Mouse (Mus musculus): Measurements from ENCODE around the gene Eno1.
"Not testable (repeated sequence)": the region's sequence is repeated elsewhere in the genome, so short reads cannot be mapped to it uniquely, and the experiment has no call there.

Eno1 gene

DNA sequence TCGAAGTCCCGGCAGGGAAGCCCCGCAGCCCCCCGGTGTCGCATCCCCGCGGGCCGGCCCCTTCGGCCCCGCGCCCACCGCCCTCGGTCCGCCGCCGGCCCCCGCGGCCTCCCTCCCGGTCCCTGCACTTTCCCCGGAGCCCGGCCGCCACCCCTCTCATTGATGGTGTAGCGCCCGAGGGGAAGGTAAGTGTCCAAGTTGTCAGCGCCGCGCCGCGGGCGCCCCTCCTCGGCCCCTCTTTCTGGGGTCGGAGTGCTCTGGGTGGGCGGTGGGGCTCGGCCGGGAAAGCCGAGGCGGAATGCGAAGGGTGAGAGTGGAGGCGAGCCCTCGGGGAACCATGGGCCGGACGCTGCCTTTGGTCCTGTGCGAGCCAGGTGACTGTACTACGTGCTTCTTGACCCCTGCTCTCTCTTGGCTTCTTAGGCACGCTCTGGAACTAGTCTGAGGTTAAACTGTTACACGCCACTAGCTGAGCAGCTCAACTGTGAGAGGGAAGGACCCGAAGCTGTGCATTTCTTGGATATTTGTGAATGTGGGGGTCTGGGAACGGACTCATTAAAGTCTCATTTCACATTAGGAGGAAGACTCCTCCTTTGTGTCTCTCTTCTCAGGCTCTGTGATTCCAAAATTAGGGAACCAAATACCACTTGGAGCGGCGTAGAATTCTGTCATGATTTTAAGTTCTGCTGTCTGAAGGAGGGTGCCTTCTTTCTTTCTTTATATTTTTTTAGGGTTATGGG, 45.5 kb downstream of the Eno1 start:
- peak; percentile 80 to 86 for DNase-seq

DNA sequence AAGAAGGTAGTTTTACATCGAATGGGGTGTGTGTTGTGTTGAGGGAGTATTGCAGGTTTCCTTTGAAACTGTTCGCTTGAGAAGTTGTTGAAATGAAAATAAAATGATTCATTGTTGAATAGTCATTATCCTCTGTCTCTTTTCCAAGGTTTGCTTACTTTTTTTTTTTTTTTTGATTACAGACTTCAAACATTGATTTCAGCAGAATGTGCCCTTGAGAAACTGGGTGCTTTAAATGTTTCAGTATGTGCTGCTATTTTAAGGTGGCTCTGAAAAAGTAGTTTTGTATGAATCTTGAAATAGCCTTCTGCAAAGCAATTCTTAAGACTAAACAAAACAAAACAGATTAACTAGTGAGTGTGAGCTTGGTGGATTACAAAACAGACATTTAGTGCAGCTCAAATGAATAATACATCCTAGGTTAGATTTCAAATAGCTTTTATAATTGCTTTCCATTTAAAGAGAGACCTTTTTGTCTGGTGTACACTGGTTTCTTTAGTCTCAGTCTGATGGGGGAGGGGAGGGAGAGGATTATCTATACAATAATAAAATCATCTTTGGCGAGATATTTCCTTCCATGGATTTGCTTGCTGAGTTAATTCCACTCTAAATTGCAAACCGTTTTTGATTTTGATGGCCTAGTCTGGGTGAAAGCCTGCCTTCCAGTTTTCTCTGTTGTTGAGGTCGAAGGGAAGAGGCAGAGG, 46.3 kb downstream of the Eno1 start:
- DNase-seq, result no peak

DNA sequence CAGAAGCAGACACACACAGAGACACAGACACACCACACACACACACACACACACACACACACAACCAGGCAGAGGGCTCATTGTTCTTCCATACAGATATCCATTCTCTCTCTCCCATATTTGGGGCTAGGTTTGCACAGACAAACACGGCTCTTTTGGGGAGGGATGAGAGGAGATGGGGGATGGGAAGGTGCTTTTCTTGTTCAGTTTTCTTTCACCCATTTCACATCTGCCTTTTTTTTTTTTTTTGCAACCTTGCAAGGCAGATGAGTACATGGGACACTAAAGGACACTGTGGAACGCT, 46.8 kb downstream of the Eno1 start:
- no peak for DNase-seq

DNA sequence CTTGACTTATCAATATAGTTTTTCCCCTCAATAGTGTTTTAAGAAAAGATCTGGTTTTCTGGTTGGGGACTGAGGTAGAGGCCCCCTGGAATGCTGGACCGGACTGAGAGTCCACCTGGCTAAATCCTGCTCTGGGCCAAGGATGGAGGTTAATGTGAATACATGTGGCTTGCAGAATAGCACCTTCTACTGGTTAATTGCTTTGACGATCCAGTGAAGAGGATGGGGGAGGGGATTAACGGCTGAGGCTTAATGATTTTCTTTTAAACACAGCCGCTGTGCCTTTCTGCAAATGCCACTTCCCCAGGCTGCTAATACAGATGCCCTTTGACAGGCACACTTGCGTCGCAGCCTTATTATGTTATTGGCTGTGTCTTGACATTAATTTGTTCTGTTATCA, 47.5 kb downstream of the Eno1 start:
- peak; percentile 71 to 86 for DNase-seq

DNA sequence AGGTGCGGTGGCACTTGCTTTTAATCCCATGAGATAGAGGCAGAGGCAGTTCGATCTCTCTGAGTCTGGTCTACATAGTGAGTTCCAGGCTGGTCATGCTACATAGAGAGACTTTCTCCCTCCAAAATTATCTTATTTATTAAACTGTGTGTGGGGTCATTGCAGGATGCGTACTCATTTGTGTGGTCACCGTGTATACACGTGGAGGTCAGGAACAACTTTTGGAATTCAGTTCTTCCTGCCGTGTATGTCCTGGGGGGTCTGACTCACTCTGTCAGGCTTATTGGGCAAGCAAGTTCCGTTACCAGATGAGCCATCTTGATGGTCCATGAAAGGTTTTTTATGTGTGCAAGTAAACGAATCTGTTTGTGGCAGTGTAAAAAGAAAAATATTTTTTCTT, 50.5 kb downstream of the Eno1 start:
- no peak for DNase-seq

DNA sequence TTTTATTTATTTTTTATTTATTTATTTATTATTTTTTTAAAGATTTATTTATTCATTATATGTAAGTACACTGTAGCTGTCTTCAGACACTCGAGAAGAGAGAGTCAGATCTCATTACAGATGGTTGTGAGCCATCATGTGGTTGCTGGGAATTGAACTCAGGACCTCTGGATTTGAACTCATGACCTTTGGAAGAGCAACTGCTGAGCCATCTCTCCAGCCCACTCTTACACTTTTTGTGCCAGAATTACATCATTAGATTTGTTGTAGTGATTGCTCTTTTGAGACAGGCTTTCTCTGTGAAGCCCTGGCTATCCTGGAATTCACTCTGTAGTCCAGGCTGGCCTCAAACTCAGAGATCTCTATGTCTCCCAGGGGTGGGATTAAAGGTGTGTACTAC, 50.9 kb downstream of the Eno1 start:
- not testable (repeated sequence) for DNase-seq

DNA sequence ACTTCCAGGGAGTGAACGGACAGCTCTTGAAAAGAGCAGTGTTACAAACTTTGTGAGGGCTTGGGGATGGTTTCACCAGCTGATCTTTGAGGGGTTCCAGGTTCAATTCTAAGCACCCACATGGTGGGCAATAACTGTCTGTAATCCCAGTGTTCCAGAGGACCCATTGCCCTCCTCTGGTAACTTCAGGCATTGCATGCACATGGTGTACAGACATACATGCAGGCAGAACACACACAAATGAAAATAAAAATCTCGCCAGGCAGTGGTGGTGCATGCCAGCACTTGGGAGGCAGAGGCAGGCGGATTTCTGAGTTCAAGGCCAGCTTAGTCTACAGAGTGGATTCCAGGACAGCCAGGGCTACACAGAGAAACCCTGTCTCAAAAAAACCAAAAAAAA, 55.4 kb downstream of the Eno1 start:
- no peak for DNase-seq

DNA sequence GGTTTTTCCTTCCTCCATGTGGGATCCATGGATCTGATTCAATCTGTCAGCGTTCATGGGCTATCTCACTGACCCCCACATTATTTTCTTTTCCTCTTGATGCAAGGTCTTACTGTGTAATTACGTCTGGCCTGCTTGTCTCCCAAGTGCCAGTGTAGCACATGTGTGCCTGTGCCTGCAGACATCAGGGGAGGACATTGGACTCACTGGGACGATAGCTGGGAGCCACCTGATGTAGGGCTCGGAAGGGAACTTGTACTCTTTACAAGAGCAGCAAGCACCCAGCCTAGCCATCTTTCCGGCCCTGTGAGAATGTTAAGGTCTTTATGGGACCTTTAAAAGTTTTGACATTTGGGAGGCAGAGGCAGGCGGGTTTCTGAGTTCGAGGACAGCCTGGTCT, 58.3 kb downstream of the Eno1 start:
- DNase-seq, result no peak

DNA sequence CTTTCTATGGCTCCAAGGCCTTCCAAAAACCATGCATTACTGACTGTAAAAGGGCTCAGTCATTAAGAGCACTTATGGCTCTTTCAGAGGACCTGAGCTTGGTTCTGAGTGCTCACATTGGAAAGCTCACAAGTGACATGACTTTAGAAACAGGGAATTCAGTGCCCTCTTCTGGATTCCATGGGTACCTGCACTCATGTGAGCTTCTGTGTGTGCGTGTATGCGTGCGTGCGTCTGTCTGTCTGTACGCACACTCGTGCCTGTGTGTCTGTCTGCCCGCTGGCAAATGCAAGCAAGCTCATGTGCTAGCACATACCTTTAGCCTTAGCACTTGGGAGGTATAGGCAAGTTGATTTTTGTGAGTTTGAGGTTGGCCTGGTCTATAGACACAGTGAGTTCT, 59.4 kb downstream of the Eno1 start:
- no peak for DNase-seq
